Mouse (Mus musculus): ENCODE data around the gene Gm609. TPM values are rescaled to one million over a fixed set of nuclear protein-coding genes. Genes with fewer than 3 reads are reported as not detected.

Gm609 gene
- polyA plus RNA-seq, 1 experiment = 0.40 TPM

DNA sequence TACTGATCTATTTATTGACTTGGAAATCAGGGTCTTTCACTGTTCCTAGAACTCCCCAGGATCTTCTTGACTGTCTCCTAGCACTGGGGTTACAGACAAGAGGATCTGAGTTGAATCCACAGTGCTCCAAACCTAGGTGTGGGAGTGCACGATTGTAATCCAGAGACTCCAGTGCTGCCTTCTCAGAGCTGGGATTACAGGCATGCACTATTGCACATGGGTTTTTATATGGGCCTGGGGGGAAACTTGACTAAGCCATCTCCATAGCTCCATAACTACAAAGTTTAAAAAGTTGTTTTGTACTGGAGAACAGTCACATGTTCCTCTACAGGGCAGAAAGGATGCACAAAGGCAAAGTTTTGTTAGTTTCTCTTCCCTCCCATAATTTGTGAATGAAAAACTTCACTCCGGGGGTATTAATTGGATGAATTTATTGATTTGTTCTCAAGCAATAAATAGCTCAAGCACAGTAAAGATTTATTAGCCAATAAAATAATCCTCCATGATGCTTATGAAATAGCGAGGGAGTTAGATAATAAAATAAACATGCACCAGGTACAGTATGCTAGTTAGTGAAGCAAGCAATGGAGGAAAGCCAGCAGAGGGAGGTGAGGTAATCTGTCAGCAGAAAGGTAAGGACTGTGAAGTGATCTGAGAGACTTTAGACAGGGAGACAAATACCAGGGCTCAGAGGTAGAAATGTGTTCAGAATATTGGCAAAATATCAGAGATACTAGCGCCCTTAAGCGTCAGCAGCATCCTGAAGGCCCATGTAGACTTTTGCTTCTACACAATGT is 114.4 kb downstream of the Gm609 start:
- TF ChIP-seq CTCF (IDR thresholded peaks at IDR 0.05; ENCODE audit: extremely low read depth, insufficient read depth, low read length) (no peak), POLR2A (IDR thresholded peaks at IDR 0.05; ENCODE audit: extremely low read depth, insufficient read depth, low read length) (no peak)
- no peak overlapping the region for H3K4me3 ChIP-seq (ENCODE audit: insufficient read depth, low read length)
- H3K4me1 ChIP-seq (ENCODE audit: control insufficient read depth, insufficient read depth, low read length) = no peaks in the 10 kb centered on the region; the same call in 1 of the 2 replicates
- no peak overlapping the region for H3K27ac ChIP-seq (ENCODE audit: insufficient read depth, low read length)

GRCm38 (mm10) chr16:45377332-45377731 is 115.4 kb downstream of the Gm609 start:
- H3K4me3 ChIP-seq (ENCODE audit: insufficient read depth, low read length) = no peak overlapping the region
- no peak overlapping the region for H3K27ac ChIP-seq (ENCODE audit: insufficient read depth, low read length)
- no peak for TF ChIP-seq CTCF (IDR thresholded peaks at IDR 0.05; ENCODE audit: extremely low read depth, insufficient read depth, low read length)
- no peak for TF ChIP-seq POLR2A (IDR thresholded peaks at IDR 0.05; ENCODE audit: extremely low read depth, insufficient read depth, low read length)
- H3K4me1 ChIP-seq (ENCODE audit: control insufficient read depth, insufficient read depth, low read length) = no peaks in the 10 kb centered on the region; the same call in 1 of the 2 replicates

DNA sequence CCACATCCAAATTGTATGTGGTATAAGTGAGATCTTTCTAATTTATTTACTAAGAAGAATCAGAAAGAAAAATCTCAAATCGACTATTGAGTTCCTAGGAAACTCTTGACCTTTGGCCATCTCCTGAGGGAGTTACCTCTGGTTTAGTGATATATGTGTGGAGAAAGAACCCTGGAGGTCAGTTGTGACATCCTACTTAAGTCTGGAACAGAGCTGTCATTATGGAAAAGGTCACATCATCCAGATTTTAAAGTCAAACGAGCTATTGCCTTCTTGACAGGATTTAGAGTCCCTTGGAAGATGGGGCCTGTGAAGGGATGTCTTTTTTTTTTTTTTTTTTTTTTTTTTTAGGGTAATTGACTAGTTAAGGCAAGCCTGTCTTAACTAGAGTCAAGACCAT is 116.0 kb downstream of the Gm609 start:
- TF ChIP-seq POLR2A (IDR thresholded peaks at IDR 0.05; ENCODE audit: extremely low read depth, insufficient read depth, low read length) = no peak
- no peak for TF ChIP-seq CTCF (IDR thresholded peaks at IDR 0.05; ENCODE audit: extremely low read depth, insufficient read depth, low read length)
- H3K4me3 ChIP-seq (ENCODE audit: insufficient read depth, low read length) = no peak overlapping the region
- H3K27ac ChIP-seq (ENCODE audit: insufficient read depth, low read length) = no peak overlapping the region
- H3K4me1 ChIP-seq (ENCODE audit: control insufficient read depth, insufficient read depth, low read length) = no peaks in the 10 kb centered on the region; the same call in 1 of the 2 replicates

DNA sequence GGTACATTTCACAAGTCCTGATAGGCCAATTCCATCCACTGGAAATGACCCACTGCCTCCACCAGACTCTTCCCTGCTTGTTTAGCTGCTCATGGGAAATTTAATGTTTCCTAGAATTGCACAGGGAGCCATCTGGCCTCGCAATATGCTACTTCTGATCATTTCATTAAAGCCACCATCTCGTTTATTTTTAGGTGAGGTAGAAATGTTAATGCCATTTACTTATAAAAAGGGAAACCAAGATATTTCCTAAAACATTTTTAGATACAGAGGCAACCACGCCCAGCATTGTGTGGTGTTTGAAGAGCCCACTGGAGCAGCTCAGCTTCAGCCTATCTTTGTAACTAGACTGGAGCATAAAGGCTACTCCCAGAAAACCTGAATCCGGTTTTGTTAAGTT is 116.5 kb downstream of the Gm609 start:
- Histone ChIP-seq H3K4me3 (ENCODE audit: insufficient read depth, low read length) (no peak overlapping the region), H3K4me1 (ENCODE audit: control insufficient read depth, insufficient read depth, low read length) (no peaks in the 10 kb centered on the region; the same call in 1 of the 2 replicates), H3K27ac (ENCODE audit: insufficient read depth, low read length) (no peak overlapping the region)
- no peak for TF ChIP-seq POLR2A (IDR thresholded peaks at IDR 0.05; ENCODE audit: extremely low read depth, insufficient read depth, low read length)
- no peak for TF ChIP-seq CTCF (IDR thresholded peaks at IDR 0.05; ENCODE audit: extremely low read depth, insufficient read depth, low read length)

GRCm38 (mm10) chr16:45375506-45376225 is 117.1 kb downstream of the Gm609 start:
- Histone ChIP-seq H3K4me1 (ENCODE audit: control insufficient read depth, insufficient read depth, low read length) (no peaks in the 10 kb centered on the region; the same call in 1 of the 2 replicates), H3K27ac (ENCODE audit: insufficient read depth, low read length) (no peak overlapping the region), H3K4me3 (ENCODE audit: insufficient read depth, low read length) (no peak overlapping the region)
- TF ChIP-seq POLR2A (IDR thresholded peaks at IDR 0.05; ENCODE audit: extremely low read depth, insufficient read depth, low read length) (no peak), CTCF (IDR thresholded peaks at IDR 0.05; ENCODE audit: extremely low read depth, insufficient read depth, low read length) (no peak)

- Histone ChIP-seq H3K4me3 (ENCODE audit: insufficient read depth, low read length) (no peak overlapping the region), H3K4me1 (ENCODE audit: control insufficient read depth, insufficient read depth, low read length) (no peaks in the 10 kb centered on the region; the same call in 1 of the 2 replicates), H3K27ac (ENCODE audit: insufficient read depth, low read length) (no peak overlapping the region)
- TF ChIP-seq CTCF (IDR thresholded peaks at IDR 0.05; ENCODE audit: extremely low read depth, insufficient read depth, low read length) (no peak), POLR2A (IDR thresholded peaks at IDR 0.05; ENCODE audit: extremely low read depth, insufficient read depth, low read length) (no peak)
These were observed 118.7 kb downstream of the Gm609 start for GRCm38 (mm10) chr16:45374074-45374473.

DNA sequence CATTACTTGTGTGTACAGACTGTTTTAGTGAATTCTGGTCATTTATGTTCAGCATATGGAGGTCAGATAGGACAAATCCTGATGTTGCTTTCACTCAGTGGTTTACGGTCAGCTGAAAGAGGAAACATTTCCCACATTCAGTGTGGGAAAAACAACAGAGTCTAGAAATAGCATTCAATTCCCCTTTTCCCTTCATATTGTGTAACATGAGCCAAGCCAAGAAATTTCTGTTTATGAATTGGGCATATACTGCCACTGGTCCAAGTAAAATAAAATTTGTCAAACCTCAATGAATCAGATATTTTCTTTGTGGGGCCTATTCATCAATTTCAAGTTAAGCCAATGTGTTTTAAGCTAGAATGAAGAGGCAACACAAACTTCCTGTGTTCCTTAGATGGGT is 121.7 kb downstream of the Gm609 start:
- TF ChIP-seq CTCF (IDR thresholded peaks at IDR 0.05; ENCODE audit: extremely low read depth, insufficient read depth, low read length) (no peak), POLR2A (IDR thresholded peaks at IDR 0.05; ENCODE audit: extremely low read depth, insufficient read depth, low read length) (no peak)
- no peak overlapping the region for H3K27ac ChIP-seq (ENCODE audit: insufficient read depth, low read length)
- H3K4me3 ChIP-seq (ENCODE audit: insufficient read depth, low read length) = no peak overlapping the region
- H3K4me1 ChIP-seq (ENCODE audit: control insufficient read depth, insufficient read depth, low read length) = no peaks in the 10 kb centered on the region; the same call in 1 of the 2 replicates

DNA sequence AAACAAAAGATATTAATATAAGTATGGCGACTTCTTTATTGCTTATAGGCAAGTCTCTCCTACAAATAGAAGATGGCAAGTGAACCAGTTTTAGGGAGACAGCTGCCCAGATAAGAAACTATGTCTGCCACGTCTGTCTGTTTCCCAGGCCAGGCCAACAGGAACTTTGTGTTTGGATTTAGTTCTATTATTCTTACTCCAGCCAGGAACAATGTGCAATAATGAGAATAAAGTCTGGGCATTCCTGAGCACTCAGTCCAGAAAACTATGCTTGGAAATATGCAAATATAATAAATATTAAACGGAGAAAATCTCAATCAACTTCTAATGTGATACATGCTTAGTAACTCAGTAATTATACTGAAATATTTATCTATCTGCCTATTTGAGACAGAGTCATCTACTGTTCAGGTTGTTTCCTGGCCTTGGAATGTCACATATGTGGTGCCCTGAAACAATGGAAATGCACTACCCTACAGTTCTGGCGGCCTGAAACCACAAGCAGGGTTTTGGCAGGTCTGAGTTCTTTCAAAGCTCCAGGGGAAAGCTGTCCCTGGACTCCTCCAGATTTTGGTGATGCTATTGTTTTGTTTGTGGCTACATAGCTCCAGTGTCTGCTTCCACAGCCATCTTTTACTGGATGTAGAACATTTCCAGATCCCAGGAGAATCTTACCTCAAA is 123.3 kb downstream of the Gm609 start:
- H3K4me3 ChIP-seq (ENCODE audit: insufficient read depth, low read length) = no peak overlapping the region
- no peak for TF ChIP-seq CTCF (IDR thresholded peaks at IDR 0.05; ENCODE audit: extremely low read depth, insufficient read depth, low read length)
- TF ChIP-seq POLR2A (IDR thresholded peaks at IDR 0.05; ENCODE audit: extremely low read depth, insufficient read depth, low read length) = no peak
- no peak overlapping the region for H3K27ac ChIP-seq (ENCODE audit: insufficient read depth, low read length)
- no peaks in the 10 kb centered on the region for H3K4me1 ChIP-seq (ENCODE audit: control insufficient read depth, insufficient read depth, low read length)

- no peaks in the 10 kb centered on the region for H3K4me1 ChIP-seq (ENCODE audit: control insufficient read depth, insufficient read depth, low read length)
- no peak overlapping the region for H3K27ac ChIP-seq (ENCODE audit: insufficient read depth, low read length)
- no peak overlapping the region for H3K4me3 ChIP-seq (ENCODE audit: insufficient read depth, low read length)
- TF ChIP-seq POLR2A (IDR thresholded peaks at IDR 0.05; ENCODE audit: extremely low read depth, insufficient read depth, low read length) = no peak
- TF ChIP-seq CTCF (IDR thresholded peaks at IDR 0.05; ENCODE audit: extremely low read depth, insufficient read depth, low read length) = no peak
These were observed 126.7 kb downstream of the Gm609 start for GRCm38 (mm10) chr16:45366111-45366510.

Data from cortical plate, adult 2 months (tissue).